Comparison of ENCODE assay signal across 14 mouse cellular contexts in the genomic region with DNA sequence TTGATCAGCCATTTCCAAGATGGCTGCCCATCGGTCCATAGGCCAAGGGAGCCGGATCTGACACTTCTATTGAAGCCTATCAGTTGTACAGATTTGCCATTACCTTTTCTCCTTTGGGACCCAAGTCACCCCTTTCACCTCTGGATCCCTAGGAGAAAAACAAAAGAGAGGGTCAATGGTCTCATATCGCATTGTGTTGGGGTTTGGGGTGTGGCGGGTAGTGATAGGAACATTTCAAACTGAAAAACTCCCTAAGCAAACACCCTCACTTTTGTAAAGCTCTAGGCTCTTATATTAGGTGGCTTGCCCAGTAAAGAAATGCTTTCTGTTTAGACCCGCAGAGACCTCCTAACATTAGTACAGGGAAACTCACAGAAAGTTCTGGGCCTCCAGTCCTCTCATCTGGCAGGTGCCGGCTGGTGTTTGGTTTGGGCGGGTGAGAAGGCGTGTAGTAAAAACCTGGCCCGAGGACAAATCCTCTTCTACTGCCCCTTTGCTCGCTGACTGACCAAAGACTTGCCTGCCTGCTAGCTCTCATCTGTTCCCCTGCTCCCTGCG. TPM values are rescaled to one million over a fixed set of nuclear protein-coding genes. Genes with fewer than 3 reads are reported as not detected.
"Had no signal": no experiment of that assay in that cellular context is flagged by ENCODE, and none has a peak within 500 bp of the region (broad histone marks: within the 10 kb centered on the region; RNA-seq: fewer than 3 reads in every experiment).

No protein-coding gene starts in this region.

- H3K4me2 ChIP-seq: midbrain, embryonic 13.5 days; neural tube, embryonic 15.5 days had no signal

- DNase-seq: kidney, adult 9 months; kidney, postnatal 36 days; layer of hippocampus, adult 9-11 months; liver; lung, adult 18-20 months; right cerebral cortex, adult 18-20 months; thymus, adult 18-20 months; thymus, postnatal 25 days had no signal

- H3K9ac ChIP-seq: liver, embryonic 14.5 days; midbrain, embryonic 13.5 days; neural tube, embryonic 15.5 days had no signal

- H3K36me3 ChIP-seq: midbrain, embryonic 13.5 days; neural tube, embryonic 15.5 days had no signal

- ATAC-seq: intestine, postnatal 0 days; midbrain, embryonic 13.5 days had no signal

- H3K27me3 ChIP-seq: midbrain, embryonic 13.5 days; neural tube, embryonic 15.5 days had no signal

- H3K4me3 ChIP-seq: midbrain, embryonic 13.5 days; myocyte; neural tube, embryonic 15.5 days had no signal

- H3K4me1 ChIP-seq: midbrain, embryonic 13.5 days; neural tube, embryonic 15.5 days had no signal

- H3K9me3 ChIP-seq: midbrain, embryonic 13.5 days; neural tube, embryonic 15.5 days had no signal

- H3K27ac ChIP-seq: kidney, postnatal 0 days; liver, embryonic 14.5 days; midbrain, embryonic 13.5 days; neural tube, embryonic 15.5 days had no signal

RNA-seq across cellular contexts. Expression of gene Colq, which starts 47.2 kb away (rescaled TPM):
- polyA plus RNA-seq: midbrain, embryonic 13.5 days had no signal
